Mouse (Mus musculus) macrophage (primary cell): ENCODE data around the gene Gpx4. TPM values are rescaled to one million over a fixed set of nuclear protein-coding genes. Genes with fewer than 3 reads are reported as not detected.

Source experiments
- H3K27ac ChIP-seq: fragments of 350-480 bp; formaldehyde crosslinking; 2 replicates; pipeline ENCODE4 v1.9.0; 2021
- H3K36me3 ChIP-seq: fragments of 350-480 bp; formaldehyde crosslinking; 2 replicates; pipeline ENCODE4 v1.9.0; 2021; ENCODE audit errors: inconsistent target
- H3K4me3 ChIP-seq: fragments of 350-480 bp; formaldehyde crosslinking; 2 replicates; pipeline ENCODE4 v1.9.0; 2021; ENCODE audit errors: inconsistent target
- H3K79me2 ChIP-seq: fragments of 350-480 bp; formaldehyde crosslinking; 2 replicates; pipeline ENCODE4 v1.9.0; 2021; ENCODE audit errors: inconsistent target
- WGBS: methylation state at CpG from one replicate; pipeline ENCODE4 v1.1.7; 2026; ENCODE audit warnings: inconsistent platforms; ENCODE audit not compliant: missing documents; 5-methylcytosine and 5-hydroxymethylcytosine counted together
- polyA plus RNA-seq: library from polyadenylated mRNA; stranded (reverse); fragments of 250-400 nt; gene quantifications from 3 replicates; pipeline ENCODE4 v1.2.4, GENCODE M21; 2018; ENCODE audit warnings: inconsistent platforms

Gene Gpx4
- polyA plus RNA-seq, 1 experiment from 2014 or later, result 427 TPM

- no peak overlapping the region for H3K4me3 ChIP-seq
- 74% methylated on average over 15 of the region's 15 CpGs for WGBS
- H3K36me3 ChIP-seq, result peaks cover 7% of the 10 kb centered on the region; the same call in 1 of the 2 replicates
- peak overlapping the region; percentile 97 for H3K27ac ChIP-seq
- H3K79me2 ChIP-seq, result peaks cover 20% of the 10 kb centered on the region
Observed at GRCm38 (mm10) chr10:80050885-80051617, 4.1 kb downstream of the Gpx4 start.

- H3K36me3 ChIP-seq, result peaks cover 13% of the 10 kb centered on the region; the same call in 1 of the 2 replicates
- H3K79me2 ChIP-seq, result peaks cover 28% of the 10 kb centered on the region
- no peak overlapping the region for H3K4me3 ChIP-seq
- H3K27ac ChIP-seq, result peak overlapping the region; percentile 97
- 4% methylated on average over 13 of the region's 14 CpGs for WGBS
Observed at GRCm38 (mm10) chr10:80051618-80052373, 4.8 kb downstream of the Gpx4 start.

GRCm38 (mm10) chr10:80052374-80052764, 5.4 kb downstream of the Gpx4 start:
- Histone ChIP-seq H3K36me3 (peaks cover 18% of the 10 kb centered on the region; the same call in 1 of the 2 replicates), H3K4me3 (no peak overlapping the region), H3K27ac (peak overlapping the region; percentile 97), H3K79me2 (peaks cover 31% of the 10 kb centered on the region)
- 65% methylated on average over 5 of the region's 5 CpGs for WGBS

- H3K27ac ChIP-seq, result peak overlapping the region; percentile 97
- H3K36me3 ChIP-seq, result peaks cover 26% of the 10 kb centered on the region
- WGBS, result under 1% methylated on average over 43 of the region's 47 CpGs
- H3K79me2 ChIP-seq, result peaks cover 34% of the 10 kb centered on the region
- H3K4me3 ChIP-seq, result peak overlapping the region; percentile 56
Observed at GRCm38 (mm10) chr10:80053259-80053780, 6.4 kb downstream of the Gpx4 start.

- Histone ChIP-seq H3K27ac (peak overlapping the region; percentile 83), H3K36me3 (peaks cover 34% of the 10 kb centered on the region), H3K4me3 (peak overlapping the region; percentile 71), H3K79me2 (peaks cover 37% of the 10 kb centered on the region)
- WGBS, result 2% methylated on average over 60 of the region's 77 CpGs
Observed at GRCm38 (mm10) chr10:80053831-80054815, 7.2 kb downstream of the Gpx4 start.

GRCm38 (mm10) chr10:80054911-80055310, 7.9 kb downstream of the Gpx4 start:
- Histone ChIP-seq H3K36me3 (peaks cover 42% of the 10 kb centered on the region), H3K27ac (peak overlapping the region; percentile 72; the same call in 1 of the 2 replicates), H3K79me2 (peaks cover 37% of the 10 kb centered on the region), H3K4me3 (peak overlapping the region; percentile 71)
- WGBS, result 0% methylated on average over 2 of the region's 3 CpGs

- H3K79me2 ChIP-seq, result peaks cover 37% of the 10 kb centered on the region
- peaks cover 46% of the 10 kb centered on the region for H3K36me3 ChIP-seq
- no peak overlapping the region for H3K27ac ChIP-seq
- WGBS, result 84% methylated on average over 5 of the region's 5 CpGs
- peak overlapping the region; percentile 71; the same call in 1 of the 2 replicates for H3K4me3 ChIP-seq
Observed at GRCm38 (mm10) chr10:80055364-80055763, 8.4 kb downstream of the Gpx4 start.

- WGBS, result 86% methylated on average over 6 of the region's 10 CpGs
- Histone ChIP-seq H3K79me2 (peaks cover 37% of the 10 kb centered on the region), H3K27ac (no peak overlapping the region), H3K4me3 (no peak overlapping the region), H3K36me3 (peaks cover 52% of the 10 kb centered on the region)
Observed at GRCm38 (mm10) chr10:80055891-80056290, 8.9 kb downstream of the Gpx4 start.

- Histone ChIP-seq H3K4me3 (no peak overlapping the region), H3K36me3 (peaks cover 58% of the 10 kb centered on the region), H3K27ac (no peak overlapping the region), H3K79me2 (peaks cover 37% of the 10 kb centered on the region)
- 87% methylated on average over 4 of the region's 4 CpGs for WGBS
Observed at GRCm38 (mm10) chr10:80056506-80056905, 9.5 kb downstream of the Gpx4 start.

- Histone ChIP-seq H3K27ac (no peak overlapping the region), H3K79me2 (peaks cover 37% of the 10 kb centered on the region), H3K4me3 (no peak overlapping the region), H3K36me3 (peaks cover 64% of the 10 kb centered on the region)
- 94% methylated on average over 27 of the region's 27 CpGs for WGBS
Observed at GRCm38 (mm10) chr10:80056976-80057682, 10.2 kb downstream of the Gpx4 start.

- peaks cover 37% of the 10 kb centered on the region for H3K79me2 ChIP-seq
- H3K36me3 ChIP-seq, result peaks cover 71% of the 10 kb centered on the region
- no peak overlapping the region for H3K4me3 ChIP-seq
- WGBS, result 83% methylated on average over 30 of the region's 30 CpGs
- H3K27ac ChIP-seq, result no peak overlapping the region
Observed at GRCm38 (mm10) chr10:80057683-80058326, 10.8 kb downstream of the Gpx4 start.

GRCm38 (mm10) chr10:80063104-80063503, 16.1 kb downstream of the Gpx4 start:
- Histone ChIP-seq H3K4me3 (no peak overlapping the region), H3K27ac (no peak overlapping the region), H3K36me3 (peaks cover 98% of the 10 kb centered on the region), H3K79me2 (peaks cover 23% of the 10 kb centered on the region; the same call in 1 of the 2 replicates)
- 93% methylated on average over 2 of the region's 5 CpGs for WGBS
